9 mouse cellular contexts compared by ENCODE assay signal in genomic region chr7:45305275-45305674, GRCm38 (mm10). TPM values are rescaled to one million over a fixed set of nuclear protein-coding genes. Genes with fewer than 3 reads are reported as not detected.
DNase-seq lines count a peak whose midpoint lies in the region; ATAC-seq and TF ChIP-seq lines count a peak whose summit lies in the region.
"Had no signal": no experiment of that assay in that cellular context is flagged by ENCODE, and none has a peak within 500 bp of the region (broad histone marks: within the 10 kb centered on the region; RNA-seq: fewer than 3 reads in every experiment).

No protein-coding gene starts in this region.

- no peaks in the 10 kb centered on the region for H3K9me3 ChIP-seq in forebrain, postnatal 0 days (ENCODE audit: low read length)

- ATAC-seq in forebrain, postnatal 0 days, result peak; percentile 66

- 0 out of 2 replicates have a peak, but pooled peaks cover 8% of the 10 kb centered on the region for H3K36me3 ChIP-seq in forebrain, postnatal 0 days (ENCODE audit: insufficient read depth)

- TF ChIP-seq CTCF in cerebellum, adult 2 months (IDR thresholded peaks at IDR 0.05; ENCODE audit: borderline replicate concordance, insufficient read depth, low read depth, low read length), result peak; percentile 85
- TF ChIP-seq CTCF in forebrain, postnatal 0 days (IDR thresholded peaks at IDR 0.05; ENCODE audit: low read depth), result peak; percentile 84
- TF ChIP-seq CTCF in left cerebral cortex, adult 2 months (IDR thresholded peaks at IDR 0.05), result peak; percentile 74

- no peak overlapping the region for H3K9ac ChIP-seq in forebrain, postnatal 0 days

- peak overlapping the region; percentile 52 for H3K4me3 ChIP-seq in cerebellum, adult 2 months (replicated peaks; ENCODE audit: insufficient read depth, low read depth, low read length)
- H3K4me3 ChIP-seq in forebrain, postnatal 0 days (ENCODE audit: low read depth, low read length), result peak overlapping the region; percentile 24
- no peak overlapping the region for H3K4me3 ChIP-seq in left cerebral cortex, adult 2 months
- H3K4me3 ChIP-seq: myocyte had no signal

- 9% methylated on average over 17 of the region's 17 CpGs for WGBS in cerebellum, adult 2 months
- WGBS in forebrain, postnatal 0 days, result 6% methylated on average over 17 of the region's 17 CpGs

- no peak overlapping the region for H3K27ac ChIP-seq in cerebellum, adult 2 months (ENCODE audit: insufficient read depth, low read length)
- H3K27ac ChIP-seq in forebrain, postnatal 0 days (ENCODE audit: low read depth, low read length), result no peak overlapping the region
- H3K27ac ChIP-seq in left cerebral cortex, adult 2 months, result no peak overlapping the region

- TF ChIP-seq POLR2A in cerebellum, adult 2 months (IDR thresholded peaks at IDR 0.05; ENCODE audit: borderline replicate concordance, insufficient read depth, low read length), result no peak

- DNase-seq in heart, adult 18-20 months, result peak; percentile 36 to 63
- no peak for DNase-seq in heart, adult 11 months
- peak; percentile 81 to 86 for DNase-seq in cerebellum, adult 2 months
- peak; percentile 74 for DNase-seq in forebrain, postnatal 0 days
- DNase-seq in induced T-regulatory cell, adult 2 months (ENCODE audit: low read depth), result peak; percentile 81
- peak; percentile 69 to 71 for DNase-seq in left cerebral cortex, adult 2 months (ENCODE audit: extremely low spot score in 1 of 2, low spot score in 2 of 2)
- DNase-seq in lung, postnatal 36 days, result peak; percentile 86
- DNase-seq in right cerebral cortex, adult 2 months (ENCODE audit: low spot score in 2 of 2), result peak; percentile 62 to 67

- intact Hi-C loops in left cerebral cortex, adult 2 months (cut with DNase I), result loop anchor here (5.0 kb wide), 2 partner anchors 57 to 92 kb away; partner anchors contain the start of gene Snrnp70

- no peaks in the 10 kb centered on the region for H3K27me3 ChIP-seq in cerebellum, adult 2 months (ENCODE audit: control insufficient read depth, insufficient read depth, low read length)
- no peaks in the 10 kb centered on the region for H3K27me3 ChIP-seq in forebrain, postnatal 0 days (ENCODE audit: insufficient read depth, low read length)

- peak overlapping the region; percentile 38 for H3K4me2 ChIP-seq in forebrain, postnatal 0 days (ENCODE audit: low read depth)

- no peaks in the 10 kb centered on the region for H3K4me1 ChIP-seq in cerebellum, adult 2 months (ENCODE audit: control insufficient read depth, insufficient read depth, low read length)
- H3K4me1 ChIP-seq in forebrain, postnatal 0 days (ENCODE audit: insufficient read depth), result peaks cover 3% of the 10 kb centered on the region; the same call in 1 of the 2 replicates

RNA-seq across cellular contexts. Expression of gene Slc6a21, which starts 28.0 kb away (rescaled TPM):
- total RNA-seq in heart, adult 18-20 months (2021), result not detected
- not detected in 2 replicates for polyA plus RNA-seq in cerebellum, adult 2 months (2012; rRNA removed)
- total RNA-seq in forebrain, postnatal 0 days (2014; rRNA removed), result not detected in 2 replicates
- not detected in 2 replicates for polyA plus RNA-seq in forebrain, postnatal 0 days (2015; fragmentation: Nextera tagmentation; extraction: Ambion mirVana)
- total RNA-seq in left cerebral cortex, adult 2 months (2021), result under 1 TPM in 1 of 2 experiments, not detected in 1; 0.23 TPM
- polyA plus RNA-seq: myocyte had no signal

RNA-seq across cellular contexts. Expression of gene Trpm4, which starts 28.3 kb away (rescaled TPM):
- 10 to 100 TPM; 20.0 to 27.9 TPM for total RNA-seq in heart, adult 18-20 months (2021)
- polyA plus RNA-seq in cerebellum, adult 2 months (2012; rRNA removed), result 17.5 and 18.9 TPM in 2 replicates
- 17.1 and 17.5 TPM in 2 replicates for total RNA-seq in forebrain, postnatal 0 days (2014; rRNA removed)
- polyA plus RNA-seq in forebrain, postnatal 0 days (2015; fragmentation: Nextera tagmentation; extraction: Ambion mirVana), result 8.9 and 9.4 TPM in 2 replicates
- total RNA-seq in left cerebral cortex, adult 2 months (2021), result 10 to 100 TPM; 18.5 to 24.6 TPM

RNA-seq across cellular contexts. Expression of gene Hrc, which starts 29.8 kb away (rescaled TPM):
- total RNA-seq in heart, adult 18-20 months (2021), result 100 to 1,000 TPM; 954 to 975 TPM
- 0.11 and 0.31 TPM in 2 replicates for polyA plus RNA-seq in cerebellum, adult 2 months (2012; rRNA removed)
- 0.46 and 0.52 TPM in 2 replicates for total RNA-seq in forebrain, postnatal 0 days (2014; rRNA removed)
- polyA plus RNA-seq in forebrain, postnatal 0 days (2015; fragmentation: Nextera tagmentation; extraction: Ambion mirVana), result not detected in 2 replicates
- under 1 TPM; 0.23 to 0.61 TPM for total RNA-seq in left cerebral cortex, adult 2 months (2021)

Comparison
In these comparisons a context has a peak if more than half of its experiments do, and no peak if none do; other contexts are left out.
1. RNA of gene Hrc, which starts 29.8 kb away (total RNA-seq): 954 to 975 TPM in heart, adult 18-20 months; 0.23 to 0.61 TPM in left cerebral cortex, adult 2 months and 0.46 to 0.52 TPM in forebrain, postnatal 0 days; every median in the first group is over 100 times any median in the second.
2. Peak in every context shown above with its lines, with median percentiles within 50 percentile points of each other: CTCF ChIP-seq.